Mouse (Mus musculus) frontal cortex, adult (tissue): ENCODE data around the gene Olfr1306.

Experiments used
- ATAC-seq: cut with Nextera tagmentation; 2 replicates; pipeline ENCODE4 v1.9.2; 2017; ENCODE audit warnings: mild to moderate bottlenecking, moderate library complexity, mixed read lengths; ENCODE audit not compliant: low TSS enrichment

The Olfr1306 gene

GRCm38 (mm10) chr2:111916171-111916570 lies at the start of gene Olfr1306:
TSS of gene Olfr1306 (minus strand) at chr2:111916271.
- ATAC-seq: no peak

DNA sequence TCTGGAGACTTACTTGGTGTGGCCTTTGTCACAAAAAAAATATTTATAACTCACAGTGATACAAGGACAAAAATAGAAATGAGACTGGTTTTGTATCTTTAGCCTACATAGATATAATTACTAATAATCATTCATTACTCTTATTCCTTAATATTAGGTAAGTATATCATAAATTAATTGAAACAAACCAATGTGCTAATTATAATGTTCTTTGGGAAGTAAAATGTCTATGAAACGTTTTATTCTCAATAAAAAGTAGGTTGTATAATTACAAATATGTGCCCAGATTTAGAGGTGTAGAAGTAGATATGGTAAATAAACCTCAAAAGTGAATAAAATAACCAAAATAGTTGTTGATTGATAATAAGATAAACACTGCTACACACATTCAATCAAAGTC lies 48.8 kb upstream of the Olfr1306 start, which contains the start of gene Olfr1308:
Olfr1308 (minus strand) TSS at position 101 of the 400 bp plus-strand sequence.
- ATAC-seq: no peak

GRCm38 (mm10) chr2:111949340-111949739 lies 33.3 kb upstream of the Olfr1306 start, which contains the start of gene Olfr1307:
TSS of gene Olfr1307 (minus strand) at chr2:111949440.
- ATAC-seq: no peak

- no peak for ATAC-seq
These were observed 39.0 kb downstream of the Olfr1306 start, which contains the start of gene Olfr1305 for GRCm38 (mm10) chr2:111877049-111877448. TSS of gene Olfr1305 (minus strand) at chr2:111877149.
